In genomic region chr5:143464757-143465118, GRCm38 (mm10) we compare ENCODE assay signal across 8 mouse cellular contexts. TPM values are rescaled to one million over a fixed set of nuclear protein-coding genes. Genes with fewer than 3 reads are reported as not detected.
DNase-seq lines count a peak whose midpoint lies in the region; ATAC-seq and TF ChIP-seq lines count a peak whose summit lies in the region.

No protein-coding gene starts in this region.

- WGBS in neural tube, embryonic 11.5 days = under 1% methylated on average over 20 of the region's 20 CpGs
- WGBS in liver, embryonic 11.5 days = under 1% methylated on average over 20 of the region's 20 CpGs
- under 1% methylated on average over 20 of the region's 20 CpGs for WGBS in olfactory bulb, adult 2 months

- no peaks in the 10 kb centered on the region; the same call in none of the 2 replicates for H3K36me3 ChIP-seq in neural tube, embryonic 11.5 days (ENCODE audit: control insufficient read depth, insufficient read depth, low read length)
- H3K36me3 ChIP-seq in erythroblast, embryonic 14.5 days (ENCODE audit: control insufficient read depth) = peaks cover 35% of the 10 kb centered on the region
- H3K36me3 ChIP-seq in liver, embryonic 11.5 days (ENCODE audit: control insufficient read depth, insufficient read depth, low read length) = peaks cover 11% of the 10 kb centered on the region; the same call in 1 of the 2 replicates

- H3K9ac ChIP-seq in neural tube, embryonic 11.5 days (ENCODE audit: low read length) = peak overlapping the region; percentile 77
- H3K9ac ChIP-seq in liver, embryonic 11.5 days (ENCODE audit: low read depth, low read length) = peak overlapping the region; percentile 78

- TF ChIP-seq CTCF in olfactory bulb, adult 2 months (IDR thresholded peaks at IDR 0.05; ENCODE audit: insufficient read depth, low read depth, low read length) = no peak

- H3K27ac ChIP-seq in neural tube, embryonic 11.5 days (ENCODE audit: low read depth, low read length) = no peak overlapping the region
- 0 out of 2 replicates have a peak overlapping the region, but pooled peaks have one; percentile 0 for H3K27ac ChIP-seq in liver, embryonic 11.5 days (ENCODE audit: low read depth, low read length)
- peak overlapping the region; percentile 49 for H3K27ac ChIP-seq in olfactory bulb, adult 2 months (ENCODE audit: insufficient read depth, low read depth, low read length)

- ATAC-seq in neural tube, embryonic 11.5 days (ENCODE audit: insufficient read depth, low FRiP score, low TSS enrichment) = peak; percentile 55
- peak; percentile 67 for ATAC-seq in liver, embryonic 11.5 days (replicated peaks; ENCODE audit: low FRiP score)

- peaks cover 2% of the 10 kb centered on the region; the same call in 1 of the 2 replicates for H3K4me1 ChIP-seq in neural tube, embryonic 11.5 days (ENCODE audit: control insufficient read depth, insufficient read depth, low read length)
- peaks cover 47% of the 10 kb centered on the region for H3K4me1 ChIP-seq in erythroblast, embryonic 14.5 days (ENCODE audit: control insufficient read depth)
- peaks cover 15% of the 10 kb centered on the region for H3K4me1 ChIP-seq in liver, embryonic 11.5 days (replicated peaks; ENCODE audit: control insufficient read depth, insufficient read depth, low read length)
- H3K4me1 ChIP-seq in olfactory bulb, adult 2 months (ENCODE audit: control insufficient read depth, insufficient read depth, low read length) = peaks cover 7% of the 10 kb centered on the region

- no peak for TF ChIP-seq POLR2A in olfactory bulb, adult 2 months (IDR thresholded peaks at IDR 0.05; ENCODE audit: insufficient read depth, low read depth, low read length)

- H3K27me3 ChIP-seq in neural tube, embryonic 11.5 days (ENCODE audit: control insufficient read depth, insufficient read depth, low read length) = no peaks in the 10 kb centered on the region
- H3K27me3 ChIP-seq in erythroblast, embryonic 14.5 days (ENCODE audit: control insufficient read depth) = peaks cover 7% of the 10 kb centered on the region
- H3K27me3 ChIP-seq in liver, embryonic 11.5 days (replicated peaks; ENCODE audit: control insufficient read depth, insufficient read depth, low read length) = no peaks in the 10 kb centered on the region

- H3K4me3 ChIP-seq in neural tube, embryonic 11.5 days (ENCODE audit: low read depth, low read length) = peak overlapping the region; percentile 74
- peak overlapping the region; percentile 77 for H3K4me3 ChIP-seq in erythroblast, embryonic 14.5 days (replicated peaks)
- H3K4me3 ChIP-seq in liver, embryonic 11.5 days (ENCODE audit: low read depth, low read length) = peak overlapping the region; percentile 62
- H3K4me3 ChIP-seq in olfactory bulb, adult 2 months (ENCODE audit: insufficient read depth, low read depth, low read length) = peak overlapping the region; percentile 86

- no peaks in the 10 kb centered on the region for H3K9me3 ChIP-seq in neural tube, embryonic 11.5 days (ENCODE audit: control insufficient read depth, low read length)
- H3K9me3 ChIP-seq in erythroblast, embryonic 14.5 days (ENCODE audit: control insufficient read depth, low read length) = no peaks in the 10 kb centered on the region
- no peaks in the 10 kb centered on the region for H3K9me3 ChIP-seq in liver, embryonic 11.5 days (ENCODE audit: control insufficient read depth, low read length)

- DNase-seq in neural tube, embryonic 11.5 days (ENCODE audit: low spot score) = no peak
- no peak for DNase-seq in neural tube, embryonic 10.5 days (ENCODE audit: extremely low spot score, low spot score)
- DNase-seq in liver, embryonic 11.5 days (ENCODE audit: low spot score) = no peak
- DNase-seq in right cerebral cortex, postnatal 14 days = no peak
- no peak for DNase-seq in embryo, embryonic 9.5 days (ENCODE audit: extremely low spot score)
- no peak for DNase-seq in layer of hippocampus, adult 11-12 months (ENCODE audit: low spot score)

- H3K4me2 ChIP-seq in neural tube, embryonic 11.5 days (ENCODE audit: low read depth) = peak overlapping the region; percentile 91
- peak overlapping the region; percentile 84 for H3K4me2 ChIP-seq in liver, embryonic 11.5 days

RNA-seq across cellular contexts. Expression of gene Daglb, which starts 0.4 kb away (rescaled TPM):
- 11.2 and 12.8 TPM in 2 replicates for polyA plus RNA-seq in neural tube, embryonic 11.5 days (2014; fragmentation: Nextera tagmentation; extraction: Ambion mirVana)
- 0.52 and 0.87 TPM in 2 replicates for polyA plus RNA-seq in erythroblast, embryonic 14.5 days (2012)
- 13.7 and 14.9 TPM in 2 replicates for polyA plus RNA-seq in liver, embryonic 11.5 days (2014; fragmentation: Nextera tagmentation; extraction: Ambion mirVana)
- polyA plus RNA-seq in olfactory bulb, adult 2 months (2012; ENCODE audit: insufficient read depth, insufficient read length, low replicate concordance, missing spikeins) = not detected in 2 replicates
